Mouse (Mus musculus) lung, embryonic 14.5 days (tissue): ENCODE measurements around the gene Zbtb49. TPM values are rescaled to one million over a fixed set of nuclear protein-coding genes. Genes with fewer than 3 reads are reported as not detected.
A peak's percentile ranks its signal among the peaks of the same experiment; 100 is the strongest.

Experiments
- ATAC-seq: fragments of 200-750 bp; cut with Nextera tagmentation; 2 replicates; pipeline ENCODE4 v1.8.0; 2017; ENCODE audit warnings: mild to moderate bottlenecking, moderate TSS enrichment, moderate library complexity; ENCODE audit not compliant: insufficient read depth
- DNase-seq: peaks from one replicate; pipeline ENCODE4 v3.0.0-alpha.2; 2015
- H3K27ac ChIP-seq: fragments of 300-500 bp; sonication (generic); 2 replicates; pipeline ENCODE4 v1.5.1; 2014; ENCODE audit warnings: low read depth, mild to moderate bottlenecking, moderate library complexity
- H3K27me3 ChIP-seq: fragments of 300-500 bp; sonication (generic); 2 replicates; pipeline ENCODE4 v1.6.1; 2014; ENCODE audit warnings: low read length, control low read depth; ENCODE audit not compliant: insufficient read depth
- H3K36me3 ChIP-seq: fragments of 300-500 bp; sonication (generic); 2 replicates; pipeline ENCODE4 v1.6.1; 2014; ENCODE audit warnings: control low read depth; ENCODE audit not compliant: insufficient read depth
- H3K4me1 ChIP-seq: fragments of 300-500 bp; sonication (generic); 2 replicates; pipeline ENCODE4 v1.6.1; 2014; ENCODE audit warnings: antibody characterized with exemption, control low read depth; ENCODE audit not compliant: insufficient read depth
- H3K4me2 ChIP-seq: fragments of 300-500 bp; sonication (generic); 2 replicates; pipeline ENCODE4 v1.6.1; 2014; ENCODE audit warnings: mild to moderate bottlenecking
- H3K4me3 ChIP-seq: fragments of 300-500 bp; sonication (generic); 2 replicates; pipeline ENCODE4 v1.5.1; 2014; ENCODE audit warnings: low read depth, low read length
- H3K9ac ChIP-seq: fragments of 300-500 bp; sonication (generic); 2 replicates; pipeline ENCODE4 v1.6.1; 2014
- H3K9me3 ChIP-seq: fragments of 300-500 bp; sonication (generic); 2 replicates; pipeline ENCODE4 v1.6.1; 2016; ENCODE audit warnings: low read depth, low read length, control low read depth
- CTCF ChIP-seq: IDR thresholded peaks from 2 replicates; pipeline ENCODE4 v1.5.1; 2016; ENCODE audit warnings: antibody characterized with exemption, low read depth
- WGBS: fragments of 180-500 bp; shearing (Covaris S2); extraction: QIAGEN DNeasy Blood & Tissue Kit; methylation state at CpG from one replicate; pipeline ENCODE4 v1.1.7; 2014; 5-methylcytosine and 5-hydroxymethylcytosine counted together
- polyA plus RNA-seq: library from polyadenylated mRNA; unstranded; fragments of >200 nt; fragmentation: Nextera tagmentation; extraction: Ambion mirVana; gene quantifications from 2 replicates; pipeline ENCODE4 v1.2.1, GENCODE M21; 2014

Zbtb49 gene
- 12.3 and 14.9 TPM in 2 replicates for polyA plus RNA-seq

DNA sequence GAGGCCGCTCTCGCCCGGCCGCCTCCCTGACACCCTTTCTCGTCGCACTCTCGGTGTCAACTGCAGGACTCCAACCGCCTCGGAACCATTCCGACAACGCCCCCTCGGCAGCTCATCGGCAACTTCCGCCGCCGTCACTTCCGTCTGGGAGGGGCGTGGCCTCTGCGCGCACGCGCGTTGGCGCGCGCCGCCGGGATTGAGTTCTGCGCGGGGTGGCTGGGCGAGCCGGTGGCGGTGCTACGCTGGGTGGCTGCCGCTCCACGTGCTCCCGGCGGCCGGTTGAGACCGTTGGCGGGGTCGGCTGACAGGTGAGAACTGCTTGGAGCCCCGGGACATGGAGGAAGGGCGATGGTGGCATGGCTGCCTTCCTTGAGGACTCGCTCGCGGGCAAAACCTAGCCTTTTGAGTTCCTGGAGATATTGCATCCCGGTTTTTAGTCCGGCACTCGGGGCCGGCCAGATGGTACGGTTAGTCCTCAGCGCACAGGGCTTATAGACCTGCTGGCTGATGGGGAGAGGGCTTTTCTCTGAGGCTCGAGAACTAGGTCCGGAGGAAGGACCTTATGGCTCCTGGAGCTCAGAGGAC is at the start of gene Zbtb49, which contains the start of gene Lyar:
TSS of gene Zbtb49 (minus strand) at position 130 of the 585 bp plus-strand sequence.
TSS of gene Lyar (plus strand) at position 143 of the 585 bp plus-strand sequence.
- peak; percentile 94 for ATAC-seq
- Histone ChIP-seq H3K27me3 (no peaks in the 10 kb centered on the region), H3K4me3 (peak within 1 kb of the TSS; percentile 92), H3K27ac (peak within 1 kb of the TSS; percentile 46), H3K9ac (peak within 1 kb of the TSS; percentile 87), H3K4me1 (peaks cover 6% of the 10 kb centered on the region), H3K4me2 (peak within 1 kb of the TSS; percentile 89), H3K9me3 (no peaks in the 10 kb centered on the region), H3K36me3 (peaks cover 11% of the 10 kb centered on the region)
- DNase-seq: peak; percentile 96
- TF ChIP-seq CTCF: no peak
- WGBS: under 1% methylated on average over 55 of the region's 55 CpGs

DNA sequence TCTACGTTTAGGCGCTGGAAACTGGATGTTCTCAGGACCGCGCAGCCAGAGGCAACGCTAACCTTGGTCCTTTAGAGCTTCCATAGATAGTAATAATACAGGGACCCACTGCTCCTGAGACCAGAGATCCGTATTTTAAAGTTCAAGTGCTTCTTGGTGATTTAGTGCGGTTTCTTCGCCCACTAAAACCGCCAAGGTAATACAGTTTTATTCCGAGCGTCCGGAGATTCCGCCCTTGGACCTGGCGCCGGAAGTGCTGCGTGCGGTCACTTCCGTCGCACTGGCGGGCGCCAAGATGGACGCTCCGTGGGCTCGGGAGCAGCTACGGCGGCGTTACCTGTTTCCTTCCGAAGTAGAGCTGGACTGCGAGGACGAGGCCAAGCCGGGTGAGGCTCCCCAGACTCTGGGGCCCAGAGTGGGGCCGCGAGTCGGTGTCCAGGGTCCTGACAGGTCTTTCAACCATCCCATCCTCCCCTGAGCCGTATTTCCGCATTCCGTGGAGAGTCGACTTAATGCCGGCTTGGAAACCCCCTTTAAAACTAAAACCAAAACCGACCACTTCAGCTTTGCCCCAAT is 39.9 kb upstream of the Zbtb49 start, which contains the start of gene Tmem128:
TSS of gene Tmem128 (plus strand) at position 79 of the 576 bp plus-strand sequence.
- peak; percentile 86 for DNase-seq
- TF ChIP-seq CTCF: no peak
- H3K9ac ChIP-seq: peak within 1 kb of the TSS; percentile 63
- 0 out of 2 replicates have a peak, but pooled peaks cover 4% of the 10 kb centered on the region for H3K4me1 ChIP-seq
- no peaks in the 10 kb centered on the region for H3K27me3 ChIP-seq
- peak; percentile 77 for ATAC-seq
- H3K4me3 ChIP-seq: peak within 1 kb of the TSS; percentile 59
- H3K36me3 ChIP-seq: peaks cover 30% of the 10 kb centered on the region
- peak within 1 kb of the TSS; percentile 78 for H3K27ac ChIP-seq
- H3K9me3 ChIP-seq: no peaks in the 10 kb centered on the region
- WGBS: under 1% methylated on average over 40 of the region's 40 CpGs
- peak within 1 kb of the TSS; percentile 78 for H3K4me2 ChIP-seq

DNA sequence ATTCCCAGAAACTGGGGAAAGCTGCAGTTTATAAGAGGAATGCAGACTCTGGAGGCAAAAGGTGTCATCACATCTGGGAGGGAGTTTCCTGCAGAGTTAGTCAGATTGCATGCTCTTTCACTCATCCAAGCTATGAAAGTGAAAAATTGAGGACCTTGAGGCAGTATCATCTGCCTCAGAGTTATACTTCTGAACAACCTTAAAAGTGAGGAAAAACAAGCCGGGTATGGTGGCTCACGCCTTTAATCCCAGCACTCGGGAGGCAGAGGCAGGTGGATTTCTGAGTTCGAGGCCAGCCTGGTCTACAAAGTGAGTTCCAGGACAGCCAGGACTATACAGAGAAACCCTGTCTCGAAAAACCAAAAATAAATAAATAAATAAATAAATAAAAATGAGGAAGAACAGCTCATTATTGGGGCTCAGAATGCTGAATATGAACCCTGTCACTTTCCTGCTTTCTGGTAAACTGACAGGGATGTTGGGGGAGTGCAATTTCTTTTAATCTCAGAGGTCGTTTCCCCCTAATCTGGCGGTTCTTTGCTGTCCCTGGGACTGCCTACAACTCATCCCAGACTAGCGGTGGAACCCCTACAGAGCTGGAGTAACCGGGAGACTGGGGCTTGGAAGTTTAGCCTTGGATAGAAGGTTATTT is 39.3 kb upstream of the Zbtb49 start:
- Histone ChIP-seq H3K4me2 (peak overlapping the region; percentile 78), H3K36me3 (peaks cover 24% of the 10 kb centered on the region), H3K4me3 (peak overlapping the region; percentile 59), H3K9ac (peak overlapping the region; percentile 63), H3K27me3 (no peaks in the 10 kb centered on the region), H3K4me1 (0 out of 2 replicates have a peak, but pooled peaks cover 4% of the 10 kb centered on the region), H3K9me3 (no peaks in the 10 kb centered on the region), H3K27ac (peak overlapping the region; percentile 78)
- DNase-seq (no peak), ATAC-seq (peak; percentile 40; the same call in 1 of the 2 replicates)
- WGBS: 37% methylated on average over 9 of the region's 9 CpGs
- TF ChIP-seq CTCF: no peak

DNA sequence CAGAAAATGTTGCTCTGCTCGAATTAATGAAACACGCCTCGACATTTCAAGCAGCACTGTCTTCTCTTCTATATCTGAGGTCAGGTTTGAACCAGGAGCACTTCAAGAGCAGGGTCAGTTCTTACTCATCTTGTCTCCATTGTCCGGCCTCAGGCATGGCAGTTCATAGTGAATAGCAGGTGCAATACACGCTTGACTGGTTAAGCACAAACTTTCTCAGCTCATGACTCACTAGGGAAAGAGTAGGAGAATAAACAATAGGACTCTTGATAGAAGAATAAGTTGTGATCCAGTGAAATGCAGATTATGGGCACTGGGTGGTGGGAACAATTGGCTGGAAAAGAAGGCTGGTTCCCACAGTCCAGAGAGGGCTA is 38.5 kb upstream of the Zbtb49 start:
- Histone ChIP-seq H3K9me3 (no peaks in the 10 kb centered on the region), H3K9ac (no peak overlapping the region), H3K4me2 (no peak overlapping the region), H3K4me1 (0 out of 2 replicates have a peak, but pooled peaks cover 4% of the 10 kb centered on the region), H3K4me3 (no peak overlapping the region), H3K27ac (no peak overlapping the region), H3K36me3 (peaks cover 16% of the 10 kb centered on the region), H3K27me3 (no peaks in the 10 kb centered on the region)
- 86% methylated on average over 5 of the region's 5 CpGs for WGBS
- TF ChIP-seq CTCF: no peak
- ATAC-seq (no peak), DNase-seq (no peak)

- Histone ChIP-seq H3K27ac (no peak overlapping the region), H3K4me3 (no peak overlapping the region), H3K9ac (no peak overlapping the region), H3K36me3 (peaks cover 10% of the 10 kb centered on the region), H3K9me3 (no peaks in the 10 kb centered on the region), H3K27me3 (no peaks in the 10 kb centered on the region), H3K4me2 (no peak overlapping the region), H3K4me1 (0 out of 2 replicates have a peak, but pooled peaks cover 4% of the 10 kb centered on the region)
- no peak for TF ChIP-seq CTCF
- WGBS: 78% methylated on average over 8 of the region's 8 CpGs
- DNase-seq: no peak
- no peak for ATAC-seq
These were observed 37.9 kb upstream of the Zbtb49 start for GRCm38 (mm10) chr5:38258034-38258772.

DNA sequence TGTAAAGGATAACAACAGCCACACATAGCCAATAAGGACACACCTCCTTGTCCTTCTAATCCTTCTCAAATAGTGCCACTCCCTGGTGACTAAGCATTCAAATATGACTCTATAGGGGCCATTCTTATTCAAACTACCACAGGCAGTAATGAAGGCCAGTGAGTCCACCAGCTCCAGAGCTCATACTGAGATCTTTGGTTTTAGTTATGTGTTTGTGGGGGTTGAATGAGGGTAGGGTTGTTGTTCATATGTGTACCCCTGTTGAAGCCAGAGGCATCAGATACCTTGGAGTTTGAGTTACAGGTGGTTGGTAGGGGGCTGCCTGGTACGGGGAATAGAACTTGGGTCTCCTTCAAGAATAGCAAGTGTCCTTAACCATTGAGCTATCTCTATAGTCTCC is 36.3 kb upstream of the Zbtb49 start:
- TF ChIP-seq CTCF: no peak
- DNase-seq: no peak
- no peak overlapping the region for H3K4me2 ChIP-seq
- H3K36me3 ChIP-seq: no peaks in the 10 kb centered on the region
- H3K9ac ChIP-seq: no peak overlapping the region
- 87% methylated on average over 1 of the region's 1 CpGs for WGBS
- H3K4me3 ChIP-seq: no peak overlapping the region
- no peak overlapping the region for H3K27ac ChIP-seq
- H3K27me3 ChIP-seq: no peaks in the 10 kb centered on the region
- H3K4me1 ChIP-seq: 0 out of 2 replicates have a peak, but pooled peaks cover 4% of the 10 kb centered on the region
- no peaks in the 10 kb centered on the region for H3K9me3 ChIP-seq
- no peak for ATAC-seq
